Comparison of ENCODE assay signal across 20 mouse cellular contexts in genomic region chr3:121693001-121693730, GRCm38 (mm10). TPM values are rescaled to one million over a fixed set of nuclear protein-coding genes. Genes with fewer than 3 reads are reported as not detected.
DNase-seq lines count a peak whose midpoint lies in the region; ATAC-seq and TF ChIP-seq lines count a peak whose summit lies in the region.
"Had no signal": no experiment of that assay in that cellular context is flagged by ENCODE, and none has a peak within 500 bp of the region (broad histone marks: within the 10 kb centered on the region; RNA-seq: fewer than 3 reads in every experiment).

No protein-coding gene starts in this region.

- no peak for DNase-seq in embryonic facial prominence, embryonic 10.5 days (ENCODE audit: low spot score)
- DNase-seq in lung, postnatal 36 days = peak; percentile 24
- no peak for DNase-seq in lung, postnatal 0 days (ENCODE audit: low spot score)
- DNase-seq in stomach, postnatal 0 days (ENCODE audit: low spot score) = no peak
- no peak for DNase-seq in left cerebral cortex, adult 2 months (ENCODE audit: extremely low spot score in 1 of 2, low spot score in 2 of 2)
- no peak for DNase-seq in retina, embryonic 14.5 days (ENCODE audit: low spot score)
- DNase-seq: cerebellum, adult 8-10 months; left cerebral cortex, postnatal 4 days; lung, embryonic 14.5 days; right cerebral cortex, adult 18-20 months; thymus, adult 2 months had no signal

- 52% methylated on average over 13 of the region's 13 CpGs for WGBS in embryonic facial prominence, embryonic 12.5 days
- 64% methylated on average over 13 of the region's 13 CpGs for WGBS in embryonic facial prominence, embryonic 10.5 days
- 61% methylated on average over 13 of the region's 13 CpGs for WGBS in lung, postnatal 0 days
- WGBS in stomach, postnatal 0 days = 68% methylated on average over 13 of the region's 13 CpGs

- no peak overlapping the region for H3K9ac ChIP-seq in embryonic facial prominence, embryonic 12.5 days
- H3K9ac ChIP-seq in lung, postnatal 0 days (replicated peaks; ENCODE audit: low read depth) = no peak overlapping the region
- no peak overlapping the region for H3K9ac ChIP-seq in stomach, postnatal 0 days (ENCODE audit: low read length)
- H3K9ac ChIP-seq: heart, embryonic 12.5 days; lung, embryonic 14.5 days; midbrain, embryonic 12.5 days; neural tube, embryonic 13.5 days had no signal

- no peaks in the 10 kb centered on the region for H3K27me3 ChIP-seq in embryonic facial prominence, embryonic 12.5 days
- no peaks in the 10 kb centered on the region for H3K27me3 ChIP-seq in embryonic facial prominence, embryonic 10.5 days (replicated peaks; ENCODE audit: low read depth, poor library complexity, severe bottlenecking)
- H3K27me3 ChIP-seq in lung, postnatal 0 days (replicated peaks; ENCODE audit: insufficient read depth, low read length) = no peaks in the 10 kb centered on the region
- no peaks in the 10 kb centered on the region for H3K27me3 ChIP-seq in stomach, postnatal 0 days (ENCODE audit: control insufficient read depth, insufficient read depth, low read length)
- H3K27me3 ChIP-seq: heart, embryonic 12.5 days; midbrain, embryonic 12.5 days; neural tube, embryonic 13.5 days had no signal

- no peak for TF ChIP-seq CTCF in lung, postnatal 0 days (IDR thresholded peaks at IDR 0.05)
- peak; percentile 11; the same call in 1 of the 2 replicates for TF ChIP-seq CTCF in stomach, postnatal 0 days (IDR thresholded peaks at IDR 0.05; ENCODE audit: low read depth)
- TF ChIP-seq CTCF in left cerebral cortex, adult 2 months (IDR thresholded peaks at IDR 0.05) = no peak

- H3K27ac ChIP-seq in embryonic facial prominence, embryonic 12.5 days = no peak overlapping the region
- no peak overlapping the region for H3K27ac ChIP-seq in embryonic facial prominence, embryonic 10.5 days (replicated peaks)
- H3K27ac ChIP-seq in lung, postnatal 0 days (ENCODE audit: low read length) = no peak overlapping the region
- no peak overlapping the region for H3K27ac ChIP-seq in stomach, postnatal 0 days (replicated peaks)
- H3K27ac ChIP-seq in left cerebral cortex, adult 2 months = no peak overlapping the region
- H3K27ac ChIP-seq: hindbrain, embryonic 10.5 days; midbrain, embryonic 12.5 days; neural tube, embryonic 13.5 days had no signal

- H3K4me2 ChIP-seq in embryonic facial prominence, embryonic 12.5 days (replicated peaks) = no peak overlapping the region
- no peak overlapping the region for H3K4me2 ChIP-seq in lung, postnatal 0 days (replicated peaks; ENCODE audit: low read depth, low read length)
- no peak overlapping the region for H3K4me2 ChIP-seq in stomach, postnatal 0 days (replicated peaks; ENCODE audit: low read depth)
- H3K4me2 ChIP-seq: heart, embryonic 12.5 days; lung, embryonic 14.5 days; midbrain, embryonic 12.5 days; neural tube, embryonic 13.5 days had no signal

- no peaks in the 10 kb centered on the region for H3K4me1 ChIP-seq in embryonic facial prominence, embryonic 12.5 days
- peaks cover 11% of the 10 kb centered on the region for H3K4me1 ChIP-seq in embryonic facial prominence, embryonic 10.5 days
- no peaks in the 10 kb centered on the region for H3K4me1 ChIP-seq in lung, postnatal 0 days (ENCODE audit: insufficient read depth, low read depth, low read length)
- no peaks in the 10 kb centered on the region for H3K4me1 ChIP-seq in stomach, postnatal 0 days (replicated peaks; ENCODE audit: control insufficient read depth, insufficient read depth)
- H3K4me1 ChIP-seq: heart, embryonic 12.5 days; midbrain, embryonic 12.5 days; neural tube, embryonic 13.5 days had no signal

- 0 out of 2 replicates have a peak, but pooled peaks have one; percentile 47 for ATAC-seq in embryonic facial prominence, embryonic 12.5 days (ENCODE audit: insufficient number of reproducible peaks, insufficient read depth, low FRiP score, low TSS enrichment)
- no peak for ATAC-seq in lung, postnatal 0 days
- ATAC-seq in hematopoietic stem cell, adult 5-6 weeks (replicated peaks in 1 of 2; ENCODE audit: insufficient read depth in 1 of 2, low FRiP score in 2 of 2, low TSS enrichment in 1 of 2, low read depth in 1 of 2, poor library complexity in 2 of 2, severe bottlenecking in 2 of 2) = peak; percentile 61 to 80
- peak; percentile 26; the same call in 1 of the 2 replicates for ATAC-seq in stomach, postnatal 0 days (ENCODE audit: low FRiP score, low TSS enrichment)

- no peaks in the 10 kb centered on the region for H3K36me3 ChIP-seq in embryonic facial prominence, embryonic 12.5 days
- no peaks in the 10 kb centered on the region for H3K36me3 ChIP-seq in embryonic facial prominence, embryonic 10.5 days (replicated peaks)
- H3K36me3 ChIP-seq in lung, postnatal 0 days (ENCODE audit: insufficient read depth, low read length) = no peaks in the 10 kb centered on the region
- H3K36me3 ChIP-seq in stomach, postnatal 0 days (ENCODE audit: control insufficient read depth, insufficient read depth, low read length) = no peaks in the 10 kb centered on the region
- H3K36me3 ChIP-seq: heart, embryonic 12.5 days; hindbrain, embryonic 10.5 days; midbrain, embryonic 12.5 days; neural tube, embryonic 13.5 days had no signal

- H3K9me3 ChIP-seq in embryonic facial prominence, embryonic 12.5 days = no peaks in the 10 kb centered on the region
- H3K9me3 ChIP-seq in embryonic facial prominence, embryonic 10.5 days = no peaks in the 10 kb centered on the region
- no peaks in the 10 kb centered on the region for H3K9me3 ChIP-seq in lung, postnatal 0 days (ENCODE audit: low read length)
- H3K9me3 ChIP-seq in stomach, postnatal 0 days (ENCODE audit: control insufficient read depth, low read length) = no peaks in the 10 kb centered on the region
- H3K9me3 ChIP-seq: heart, embryonic 12.5 days; hindbrain, embryonic 10.5 days; midbrain, embryonic 12.5 days; neural tube, embryonic 13.5 days had no signal

- intact Hi-C loops in left cerebral cortex, adult 2 months (cut with DNase I) = no loop called here

- no peak for TF ChIP-seq EP300 in lung, postnatal 0 days (IDR thresholded peaks at IDR 0.05)
- no peak for TF ChIP-seq EP300 in stomach, postnatal 0 days (optimal IDR thresholded peaks at IDR 0.05)

- no peak overlapping the region for H3K4me3 ChIP-seq in embryonic facial prominence, embryonic 12.5 days
- no peak overlapping the region for H3K4me3 ChIP-seq in embryonic facial prominence, embryonic 10.5 days
- H3K4me3 ChIP-seq in lung, postnatal 0 days (ENCODE audit: low read depth, low read length) = no peak overlapping the region
- no peak overlapping the region for H3K4me3 ChIP-seq in stomach, postnatal 0 days (ENCODE audit: low read depth, low read length)
- no peak overlapping the region for H3K4me3 ChIP-seq in left cerebral cortex, adult 2 months
- H3K4me3 ChIP-seq: heart, embryonic 12.5 days; hindbrain, embryonic 10.5 days; midbrain, embryonic 12.5 days; neural tube, embryonic 13.5 days had no signal

RNA-seq across cellular contexts. Expression of gene 4930432M17Rik, which starts 22.6 kb away (rescaled TPM):
- polyA plus RNA-seq in embryonic facial prominence, embryonic 12.5 days (2016; fragmentation: Nextera tagmentation; extraction: Ambion mirVana) = not detected in 2 replicates
- not detected in 2 replicates for polyA plus RNA-seq in embryonic facial prominence, embryonic 10.5 days (2016; fragmentation: Nextera tagmentation; extraction: Ambion mirVana)
- polyA plus RNA-seq in lung, postnatal 0 days (2015; fragmentation: Nextera tagmentation; extraction: Ambion mirVana) = not detected in 2 replicates
- total RNA-seq in hematopoietic stem cell, adult 5-6 weeks (2017) = not detected in 2 replicates
- polyA plus RNA-seq in stomach, postnatal 0 days (2015; fragmentation: Nextera tagmentation; extraction: Ambion mirVana) = not detected in 2 replicates
- not detected for total RNA-seq in left cerebral cortex, adult 2 months (2021)
- total RNA-seq: layer of hippocampus, postnatal 10 days; left cerebral cortex, postnatal 4 days; MEL had no signal
- polyA plus RNA-seq: C2C12; heart, embryonic 12.5 days; hindbrain, embryonic 10.5 days; lung, embryonic 14.5 days; midbrain, embryonic 12.5 days; neural tube, embryonic 13.5 days; thymus, adult 2 months had no signal

RNA-seq across cellular contexts. Expression of gene F3, which starts 30.2 kb away (rescaled TPM):
- polyA plus RNA-seq in embryonic facial prominence, embryonic 12.5 days (2016; fragmentation: Nextera tagmentation; extraction: Ambion mirVana) = 15.2 and 15.3 TPM in 2 replicates
- polyA plus RNA-seq in embryonic facial prominence, embryonic 10.5 days (2016; fragmentation: Nextera tagmentation; extraction: Ambion mirVana) = 12.1 and 12.8 TPM in 2 replicates
- 99.3 and 129 TPM in 2 replicates for polyA plus RNA-seq in lung, postnatal 0 days (2015; fragmentation: Nextera tagmentation; extraction: Ambion mirVana)
- 4.6 and 5.7 TPM in 2 replicates for total RNA-seq in hematopoietic stem cell, adult 5-6 weeks (2017)
- 26.8 and 29.2 TPM in 2 replicates for polyA plus RNA-seq in stomach, postnatal 0 days (2015; fragmentation: Nextera tagmentation; extraction: Ambion mirVana)
- total RNA-seq in left cerebral cortex, adult 2 months (2021) = 10 to 100 TPM; 49.4 to 61.8 TPM
- total RNA-seq: MEL had no signal
